Mouse (Mus musculus): ENCODE measurements around the gene Cdkal1.

- TF ChIP-seq CTCF (conservative IDR thresholded peaks at IDR 0.05; ENCODE audit: low read length) (no peak), NANOG (IDR thresholded peaks at IDR 0.05; ENCODE audit: borderline replicate concordance, low read length) (no peak), POU5F1 (IDR thresholded peaks at IDR 0.05; ENCODE audit: borderline replicate concordance, low read length) (no peak)
Measured at GRCm38 (mm10) chr13:29262164-29262563, 593.3 kb downstream of the Cdkal1 start.

All from E14TG2a.4 (cell line).